Mouse (Mus musculus): ENCODE results near the gene Nfatc4. TPM values are rescaled to one million over a fixed set of nuclear protein-coding genes. Genes with fewer than 3 reads are reported as not detected.

Gene Nfatc4
- polyA plus RNA-seq, 1 experiment from 2014 or later: 17.1 TPM

DNA sequence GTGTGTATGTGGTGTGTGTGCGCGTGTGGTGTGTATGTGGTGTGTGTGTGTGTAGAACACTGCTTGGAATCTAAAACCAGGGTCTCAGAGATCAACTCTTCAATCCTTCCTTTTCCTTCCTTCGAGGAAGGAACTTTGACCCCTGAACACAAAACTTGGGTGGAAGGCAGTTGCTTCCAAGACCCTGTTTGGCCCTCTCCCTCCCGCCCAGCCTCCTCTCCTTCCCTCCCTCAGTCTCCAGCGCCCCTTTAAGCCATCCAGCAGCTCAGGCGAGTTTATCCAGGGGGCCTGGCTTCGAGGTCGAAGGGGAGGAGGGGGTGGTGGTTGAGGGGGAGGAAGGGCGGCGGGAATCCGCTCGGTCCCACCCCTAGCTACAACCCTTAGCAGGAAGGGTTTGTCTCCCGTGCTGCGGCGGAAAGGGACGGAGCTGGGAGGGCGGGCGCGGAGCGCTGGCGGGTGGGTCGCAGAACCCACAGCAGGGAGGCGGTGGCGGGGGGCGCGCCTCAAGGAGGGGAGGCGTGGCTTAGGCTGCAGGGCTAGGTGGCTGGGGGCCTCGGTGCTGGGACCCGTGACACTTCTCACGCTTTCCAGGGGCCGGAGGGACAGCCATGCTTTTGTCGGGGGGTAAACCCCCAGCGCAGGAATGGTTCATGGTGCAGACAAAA lies 30.8 kb downstream of the Nfatc4 start, which contains the start of gene Nynrin:
Gene Nynrin, plus strand, starts transcription at position 390 of the 665 bp plus-strand sequence.
- peak; percentile 91 for ATAC-seq
- peak within 1 kb of the TSS; percentile 90 for H3K27ac ChIP-seq (ENCODE audit: low read length)
- peaks cover 22% of the 10 kb centered on the region for H3K4me1 ChIP-seq (ENCODE audit: insufficient read depth, low read depth, low read length)
- no peaks in the 10 kb centered on the region for H3K9me3 ChIP-seq (ENCODE audit: low read length)
- whole genome bisulfite sequencing: 1% methylated on average over 22 of the region's 33 CpGs
- H3K4me2 ChIP-seq (replicated peaks; ENCODE audit: low read depth, low read length): peak within 1 kb of the TSS; percentile 79
- DNase-seq (ENCODE audit: low spot score): peak; percentile 90
- peak within 1 kb of the TSS; percentile 56 for H3K9ac ChIP-seq (replicated peaks; ENCODE audit: low read depth)
- H3K27me3 ChIP-seq (replicated peaks; ENCODE audit: insufficient read depth, low read length): no peaks in the 10 kb centered on the region
- TF ChIP-seq EP300 (IDR thresholded peaks at IDR 0.05): no peak
- no peak for TF ChIP-seq CTCF (IDR thresholded peaks at IDR 0.05)
- peak within 1 kb of the TSS; percentile 50 for H3K4me3 ChIP-seq (ENCODE audit: low read depth, low read length)
- H3K36me3 ChIP-seq (ENCODE audit: insufficient read depth, low read length): no peaks in the 10 kb centered on the region

DNA sequence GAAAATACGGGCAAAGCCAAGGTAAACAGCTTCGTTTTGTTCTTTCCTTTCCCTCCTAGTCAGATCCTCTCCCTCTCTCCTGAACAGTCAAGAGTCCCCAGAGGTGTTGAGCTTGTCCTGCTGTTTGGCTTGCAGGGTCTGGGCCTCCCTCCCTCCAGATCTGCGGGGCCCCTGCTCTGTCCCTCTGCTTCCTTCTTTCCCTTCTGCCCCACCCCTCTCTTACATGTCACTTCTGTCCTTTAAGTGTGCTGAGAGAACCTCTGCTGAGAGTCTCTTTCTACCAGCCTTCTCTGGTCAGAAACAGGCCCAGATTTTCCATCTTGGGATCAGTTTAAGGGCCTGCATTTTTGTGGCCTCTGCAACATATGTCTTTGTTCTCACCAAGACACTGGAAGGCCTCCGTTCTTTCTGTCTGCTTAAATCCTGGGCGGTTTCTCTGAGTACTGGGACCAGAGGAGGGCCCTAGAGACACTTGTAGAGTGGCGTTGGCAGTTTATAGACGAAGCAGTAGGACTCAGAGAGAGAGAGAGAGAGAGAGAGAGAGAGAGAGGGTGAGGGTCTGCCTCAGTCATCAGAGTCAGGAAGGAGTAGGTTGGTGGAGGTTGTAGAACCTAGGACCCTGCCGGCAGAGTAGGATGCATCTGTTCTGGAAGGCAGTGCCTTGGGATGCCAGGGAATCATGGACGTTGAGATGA lies 31.6 kb downstream of the Nfatc4 start:
- TF ChIP-seq CTCF (IDR thresholded peaks at IDR 0.05) (no peak), EP300 (IDR thresholded peaks at IDR 0.05) (peak; percentile 16)
- Histone ChIP-seq H3K27me3 (replicated peaks; ENCODE audit: insufficient read depth, low read length) (no peaks in the 10 kb centered on the region), H3K9ac (replicated peaks; ENCODE audit: low read depth) (peak overlapping the region; percentile 56), H3K27ac (ENCODE audit: low read length) (peak overlapping the region; percentile 90), H3K4me1 (ENCODE audit: insufficient read depth, low read depth, low read length) (peaks cover 25% of the 10 kb centered on the region), H3K4me2 (replicated peaks; ENCODE audit: low read depth, low read length) (peak overlapping the region; percentile 79), H3K9me3 (ENCODE audit: low read length) (no peaks in the 10 kb centered on the region), H3K36me3 (ENCODE audit: insufficient read depth, low read length) (no peaks in the 10 kb centered on the region), H3K4me3 (ENCODE audit: low read depth, low read length) (peak overlapping the region; percentile 50)
- WGBS: 0% methylated on average over 9 of the region's 9 CpGs
- DNase-seq (ENCODE audit: low spot score) (peak; percentile 69), ATAC-seq (peak; percentile 32)

DNA sequence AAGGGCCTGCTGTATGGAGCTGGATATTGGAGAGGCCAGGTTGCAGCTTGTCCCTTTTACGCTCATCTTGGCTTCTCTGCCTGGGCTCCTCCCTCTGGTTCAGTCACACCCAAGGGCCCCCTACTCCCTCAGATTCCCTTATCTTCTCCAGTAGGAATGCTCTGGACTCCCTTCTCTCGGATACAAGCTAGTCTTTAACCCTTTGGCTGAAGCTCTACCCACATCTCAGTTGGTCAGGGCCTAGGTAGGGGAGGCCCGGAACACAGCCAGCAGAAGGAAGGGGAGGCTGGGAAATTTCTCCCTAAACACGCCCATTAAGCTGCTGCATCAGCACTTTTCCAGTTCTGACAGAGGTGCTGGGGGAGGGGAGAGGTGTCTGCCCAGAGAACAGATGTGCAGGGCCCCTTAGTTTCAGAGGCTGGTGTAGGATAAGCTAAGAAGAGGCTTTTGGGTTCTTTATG lies 32.2 kb downstream of the Nfatc4 start:
- Histone ChIP-seq H3K4me2 (replicated peaks; ENCODE audit: low read depth, low read length) (peak overlapping the region; percentile 79), H3K9ac (replicated peaks; ENCODE audit: low read depth) (peak overlapping the region; percentile 56), H3K4me3 (ENCODE audit: low read depth, low read length) (peak overlapping the region; percentile 50), H3K36me3 (ENCODE audit: insufficient read depth, low read length) (no peaks in the 10 kb centered on the region), H3K9me3 (ENCODE audit: low read length) (no peaks in the 10 kb centered on the region), H3K27me3 (replicated peaks; ENCODE audit: insufficient read depth, low read length) (no peaks in the 10 kb centered on the region), H3K4me1 (ENCODE audit: insufficient read depth, low read depth, low read length) (peaks cover 25% of the 10 kb centered on the region), H3K27ac (ENCODE audit: low read length) (peak overlapping the region; percentile 90)
- peak; percentile 10; the same call in 1 of the 2 replicates for ATAC-seq
- TF ChIP-seq EP300 (IDR thresholded peaks at IDR 0.05) (no peak; the same call in 1 of the 2 replicates), CTCF (IDR thresholded peaks at IDR 0.05) (no peak)
- peak; percentile 64 for DNase-seq (ENCODE audit: low spot score)
- 2% methylated on average over 4 of the region's 4 CpGs for WGBS

DNA sequence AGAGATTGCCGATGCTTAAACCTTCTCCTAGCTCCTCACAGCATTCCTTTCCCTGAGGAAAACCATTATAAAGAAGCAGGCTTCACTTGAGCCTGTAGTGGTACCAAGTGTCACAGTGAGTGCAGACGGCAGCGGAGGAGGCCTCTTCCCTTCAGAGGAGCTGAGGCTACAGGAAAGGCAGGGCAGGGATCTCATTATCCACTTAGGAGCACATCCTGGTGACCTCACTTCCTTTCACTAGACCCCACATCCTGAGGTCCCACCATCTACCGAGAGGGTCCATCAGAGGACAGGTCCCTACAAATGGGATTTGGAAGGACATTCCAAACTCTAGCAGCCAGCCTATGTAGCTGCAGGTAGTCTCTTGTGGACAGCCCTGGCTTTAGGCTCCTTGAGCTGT lies 34.6 kb downstream of the Nfatc4 start:
- WGBS: 25% methylated on average over 4 of the region's 4 CpGs
- Histone ChIP-seq H3K9ac (replicated peaks; ENCODE audit: low read depth) (no peak overlapping the region), H3K36me3 (ENCODE audit: insufficient read depth, low read length) (no peaks in the 10 kb centered on the region), H3K4me3 (ENCODE audit: low read depth, low read length) (no peak overlapping the region), H3K9me3 (ENCODE audit: low read length) (no peaks in the 10 kb centered on the region), H3K27me3 (replicated peaks; ENCODE audit: insufficient read depth, low read length) (no peaks in the 10 kb centered on the region), H3K27ac (ENCODE audit: low read length) (peak overlapping the region; percentile 35), H3K4me2 (replicated peaks; ENCODE audit: low read depth, low read length) (peak overlapping the region; percentile 25), H3K4me1 (ENCODE audit: insufficient read depth, low read depth, low read length) (peaks cover 25% of the 10 kb centered on the region)
- TF ChIP-seq EP300 (IDR thresholded peaks at IDR 0.05) (no peak), CTCF (IDR thresholded peaks at IDR 0.05) (no peak)
- DNase-seq (ENCODE audit: low spot score) (peak; percentile 43), ATAC-seq (no peak)

DNA sequence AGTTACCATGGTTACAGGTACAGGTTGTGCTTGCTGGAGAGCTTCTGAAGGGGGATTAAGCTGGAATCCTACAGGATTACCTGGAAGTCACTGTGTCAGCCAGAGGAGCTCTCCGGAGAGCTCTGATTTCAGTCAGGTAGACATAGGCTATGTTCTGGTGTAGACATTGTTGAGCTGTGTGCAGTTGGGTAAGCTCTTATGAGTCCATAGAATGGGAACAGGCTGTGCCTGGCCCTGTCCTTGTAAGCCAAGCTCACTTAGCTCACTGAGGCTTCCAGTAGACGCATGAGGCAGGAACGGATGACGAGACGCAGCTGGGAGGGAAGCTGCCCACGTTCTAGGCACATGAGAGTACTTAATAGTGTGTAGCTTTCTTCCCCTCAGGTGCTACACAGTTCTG lies 39.2 kb downstream of the Nfatc4 start:
- H3K27me3 ChIP-seq (replicated peaks; ENCODE audit: insufficient read depth, low read length): no peaks in the 10 kb centered on the region
- no peak overlapping the region for H3K4me2 ChIP-seq (replicated peaks; ENCODE audit: low read depth, low read length)
- no peak overlapping the region for H3K4me3 ChIP-seq (ENCODE audit: low read depth, low read length)
- ATAC-seq (peak; percentile 32; the same call in 1 of the 2 replicates), DNase-seq (ENCODE audit: low spot score) (peak; percentile 23)
- H3K36me3 ChIP-seq (ENCODE audit: insufficient read depth, low read length): no peaks in the 10 kb centered on the region; the same call in none of the 2 replicates
- H3K9me3 ChIP-seq (ENCODE audit: low read length): no peaks in the 10 kb centered on the region
- 49% methylated on average over 6 of the region's 6 CpGs for WGBS
- H3K4me1 ChIP-seq (ENCODE audit: insufficient read depth, low read depth, low read length): peaks cover 3% of the 10 kb centered on the region; the same call in 1 of the 2 replicates
- TF ChIP-seq CTCF (IDR thresholded peaks at IDR 0.05): no peak
- no peak for TF ChIP-seq EP300 (IDR thresholded peaks at IDR 0.05)
- H3K9ac ChIP-seq (replicated peaks; ENCODE audit: low read depth): no peak overlapping the region
- H3K27ac ChIP-seq (ENCODE audit: low read length): no peak overlapping the region

DNA sequence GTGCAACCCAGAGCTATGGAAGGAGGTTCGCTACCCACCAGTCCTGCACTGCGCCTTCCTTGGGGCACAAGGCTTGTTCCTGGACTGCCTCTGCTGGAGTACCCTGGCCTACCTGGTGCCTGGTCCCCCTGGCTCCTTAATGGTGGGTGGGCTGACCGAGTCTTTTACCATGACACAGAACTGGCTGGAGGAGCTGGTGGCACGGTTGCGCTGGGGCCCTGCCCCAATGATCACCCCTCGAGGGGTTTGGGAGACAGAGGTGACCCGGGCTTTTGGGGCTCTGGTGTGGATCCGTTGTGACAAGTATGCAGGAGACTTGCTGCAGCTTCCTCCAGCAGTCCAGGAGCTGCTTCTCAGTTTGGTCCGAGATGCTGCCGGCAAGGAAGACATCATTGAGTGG lies 40.0 kb downstream of the Nfatc4 start:
- Histone ChIP-seq H3K9ac (replicated peaks; ENCODE audit: low read depth) (no peak overlapping the region), H3K4me1 (ENCODE audit: insufficient read depth, low read depth, low read length) (0 out of 2 replicates have a peak, but pooled peaks cover 3% of the 10 kb centered on the region), H3K4me3 (ENCODE audit: low read depth, low read length) (no peak overlapping the region), H3K27me3 (replicated peaks; ENCODE audit: insufficient read depth, low read length) (no peaks in the 10 kb centered on the region), H3K4me2 (replicated peaks; ENCODE audit: low read depth, low read length) (no peak overlapping the region), H3K9me3 (ENCODE audit: low read length) (no peaks in the 10 kb centered on the region), H3K36me3 (ENCODE audit: insufficient read depth, low read length) (no peaks in the 10 kb centered on the region; the same call in none of the 2 replicates), H3K27ac (ENCODE audit: low read length) (no peak overlapping the region)
- DNase-seq (ENCODE audit: low spot score): no peak
- WGBS: 88% methylated on average over 10 of the region's 10 CpGs
- no peak for ATAC-seq
- TF ChIP-seq CTCF (IDR thresholded peaks at IDR 0.05) (no peak), EP300 (IDR thresholded peaks at IDR 0.05) (no peak)

Data from lung, postnatal 0 days (tissue).